Mouse (Mus musculus) neural tube, embryonic 10.5 days (tissue): ENCODE measurements at regions not wholly inside any gene's neighbourhood (a gene's known extent, or its start where the extent isn't known, plus 50 kb on each side); places are given as distances from the start of the nearest gene placed in this dataset.
A peak's percentile ranks its signal among the peaks of the same experiment; 100 is the strongest.
"Not testable (repeated sequence)": the region's sequence is repeated elsewhere in the genome, so short reads cannot be mapped to it uniquely, and the experiment has no call there.

Experiments
- DNase-seq: peaks from one replicate; pipeline ENCODE4 v3.0.0-alpha.2; 2017; ENCODE audit warnings: low spot score; ENCODE audit errors: extremely low spot score

- DNase-seq, result no peak
Observed at GRCm38 (mm10) chr12:64788761-64789160, 128.9 kb upstream of the Gm527 start.

- not testable (repeated sequence) for DNase-seq
Observed at GRCm38 (mm10) chr12:64808492-64808891, 109.2 kb upstream of the Gm527 start.

- DNase-seq, result no peak
Observed at GRCm38 (mm10) chr12:64810081-64810480, 107.6 kb upstream of the Gm527 start.

GRCm38 (mm10) chr12:64815871-64816270 is 101.8 kb upstream of the Gm527 start:
- DNase-seq, result no peak

GRCm38 (mm10) chr12:64817056-64817810 is 100.5 kb upstream of the Gm527 start:
- DNase-seq, result peak; percentile 24

GRCm38 (mm10) chr12:64820722-64821121 is 97.0 kb upstream of the Gm527 start:
- DNase-seq, result no peak

GRCm38 (mm10) chr12:64829662-64830249 is 88.0 kb upstream of the Gm527 start:
- DNase-seq, result peak; percentile 21

GRCm38 (mm10) chr12:64832313-64833151 is 85.2 kb upstream of the Gm527 start:
- peak; percentile 33 for DNase-seq

- DNase-seq, result no peak
Observed at GRCm38 (mm10) chr12:64857709-64858108, 60.0 kb upstream of the Gm527 start.
